Mouse (Mus musculus): ENCODE measurements around the gene Tiam1.

The Tiam1 gene

DNA sequence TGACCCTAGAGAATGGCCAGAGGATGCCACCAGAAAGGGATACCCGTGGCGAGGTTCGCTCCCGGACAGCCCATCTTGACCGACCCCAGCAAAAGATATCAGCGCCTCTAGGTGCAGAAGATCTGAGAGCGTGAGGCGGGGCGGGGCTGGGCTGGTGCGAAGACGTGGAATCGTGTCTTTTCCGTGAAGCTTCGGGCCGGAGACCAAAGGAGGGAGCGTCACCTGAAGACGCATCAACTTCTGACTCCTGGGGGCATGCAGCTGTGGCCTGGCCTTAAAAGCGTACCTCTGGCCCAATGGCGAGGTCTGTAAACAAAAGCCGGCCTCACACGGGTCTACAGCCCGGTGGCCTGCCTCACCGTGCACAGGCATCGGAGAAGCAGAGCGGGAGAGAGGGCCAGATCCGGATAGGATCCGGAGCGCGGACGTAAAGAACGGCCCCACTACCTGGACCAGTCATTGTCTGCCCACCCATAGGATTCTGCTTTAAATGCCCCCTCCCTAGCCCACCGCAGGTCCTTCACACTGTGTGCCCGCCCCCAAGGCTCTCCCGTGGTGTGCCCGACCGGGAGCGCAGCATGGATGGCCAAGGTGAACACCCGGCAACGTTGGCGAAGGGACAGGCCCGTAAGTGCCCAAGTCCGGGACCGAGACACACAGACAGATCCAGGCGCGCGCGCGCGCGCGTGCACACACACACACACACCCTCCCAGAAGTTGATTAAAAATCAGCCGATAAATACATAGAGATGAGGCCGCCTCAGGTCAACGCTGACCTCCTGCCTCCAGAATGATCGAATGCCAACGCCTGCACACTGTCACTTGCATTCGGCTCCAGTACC is 774 bp downstream of the Tiam1 start:
- DNase-seq, result peak; percentile 46

DNA sequence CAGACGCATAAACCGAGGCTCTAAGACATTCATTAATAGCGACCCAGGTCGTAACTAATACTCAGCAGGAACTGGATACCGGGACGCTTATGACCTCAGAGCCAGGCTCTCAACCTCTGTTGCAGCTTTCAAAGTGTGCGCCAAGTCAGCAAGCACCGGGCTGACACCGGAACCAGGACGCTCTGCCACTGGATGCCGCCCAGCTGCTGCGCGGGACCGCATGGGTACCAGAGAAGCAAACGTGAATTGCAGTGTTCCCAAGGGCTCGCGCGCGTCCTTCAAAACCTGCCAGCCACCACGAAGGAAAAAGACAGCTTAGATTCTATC is 1.4 kb downstream of the Tiam1 start:
- peak; percentile 28 for DNase-seq

DNA sequence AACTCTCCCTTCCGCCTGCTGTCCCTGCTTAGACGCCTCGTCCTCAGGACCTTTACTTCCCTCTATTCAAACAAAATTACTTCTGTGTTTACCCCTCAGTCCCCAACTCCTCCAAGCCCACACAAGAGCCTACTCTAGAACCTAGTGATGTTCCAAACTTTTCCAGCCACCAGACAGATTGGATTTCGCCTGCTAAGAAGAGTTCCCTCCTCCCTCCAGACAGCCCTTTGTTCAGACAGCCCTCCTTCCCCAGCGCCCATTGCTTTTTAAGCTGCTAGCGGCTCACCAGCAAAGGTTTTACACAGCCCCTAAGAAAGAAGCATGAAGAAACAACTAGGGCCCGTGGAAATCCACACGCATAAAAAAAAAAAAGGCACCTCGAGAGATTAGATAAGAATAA is 2.0 kb downstream of the Tiam1 start:
- DNase-seq, result no peak

DNA sequence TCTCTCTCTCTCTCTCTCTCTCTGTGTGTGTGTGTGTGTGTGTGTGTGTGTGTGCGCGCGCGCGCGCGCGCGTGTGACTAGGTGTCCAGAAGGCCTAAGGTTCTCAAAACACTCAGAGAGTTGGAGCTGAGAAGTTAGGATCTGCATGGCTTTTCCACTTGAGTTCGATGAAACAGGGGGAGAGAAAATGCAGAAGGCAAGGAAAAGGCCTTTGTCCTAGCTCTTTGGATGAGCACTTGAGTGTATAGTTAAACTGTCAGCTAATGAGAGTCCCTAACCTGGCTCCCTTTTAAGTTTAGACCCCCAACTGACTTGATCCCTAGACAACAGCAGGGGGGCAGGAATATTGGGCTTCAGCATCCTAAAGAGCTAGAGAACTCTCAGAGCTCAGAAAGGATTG is 3.0 kb downstream of the Tiam1 start:
- DNase-seq, result no peak

DNA sequence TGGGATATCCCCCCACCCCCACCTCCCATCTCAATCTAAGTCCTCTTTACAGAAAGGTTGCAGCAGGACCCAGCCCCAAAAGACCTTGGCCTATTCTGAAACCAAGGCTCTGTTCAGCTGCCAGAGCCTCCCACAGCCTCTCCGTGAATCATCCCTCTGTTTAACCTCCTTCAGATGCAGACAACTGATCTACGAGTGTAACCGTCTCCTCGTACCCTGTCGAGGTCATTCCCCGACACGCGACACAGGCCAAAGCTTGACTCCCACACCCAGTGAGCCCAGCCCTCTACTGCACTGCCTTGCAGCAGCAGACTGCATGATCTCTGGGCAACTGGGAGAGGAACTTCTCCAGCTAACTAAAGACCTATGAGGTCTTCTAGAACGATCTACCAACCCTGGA is 3.9 kb downstream of the Tiam1 start:
- no peak for DNase-seq

DNA sequence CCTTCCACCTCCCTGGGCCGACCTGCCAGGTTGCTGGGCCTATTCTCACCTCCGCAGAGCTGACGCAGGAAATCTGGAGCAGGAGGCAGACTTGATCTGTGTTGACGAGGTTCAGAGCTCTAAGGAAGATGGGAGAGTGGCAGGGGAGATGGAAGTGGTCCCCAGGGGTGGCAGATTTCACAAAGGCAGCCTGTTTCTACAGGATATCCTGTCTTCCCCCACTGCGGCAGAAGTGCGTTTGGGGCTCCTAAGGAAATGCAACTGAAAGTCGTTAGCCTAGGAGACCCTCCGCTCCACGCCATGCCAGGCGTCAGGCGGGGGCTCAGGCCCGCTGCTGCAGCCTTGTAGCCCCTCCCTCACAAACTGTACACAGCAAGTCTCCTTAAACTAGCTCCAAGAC is 5.4 kb downstream of the Tiam1 start:
- no peak for DNase-seq

DNA sequence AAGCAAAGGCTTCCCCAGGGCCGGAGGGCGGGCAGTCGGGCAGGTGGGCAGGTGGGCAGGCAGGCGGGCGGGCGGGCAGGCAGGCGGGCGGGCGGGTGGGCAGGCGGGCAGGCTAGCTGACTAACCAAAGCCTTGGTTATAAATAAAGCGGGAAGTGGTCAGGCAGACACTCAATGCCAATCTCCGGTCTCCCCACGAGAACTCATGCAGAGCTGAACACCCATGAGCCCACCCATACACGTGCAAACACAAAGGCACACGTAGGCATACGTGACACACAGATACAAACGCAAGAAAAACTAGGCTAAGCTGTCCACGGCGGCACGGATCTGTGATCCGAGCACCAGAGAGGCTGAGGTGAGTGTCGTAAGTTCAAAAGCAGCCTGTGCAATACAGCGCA is 6.4 kb downstream of the Tiam1 start:
- DNase-seq, result no peak

DNA sequence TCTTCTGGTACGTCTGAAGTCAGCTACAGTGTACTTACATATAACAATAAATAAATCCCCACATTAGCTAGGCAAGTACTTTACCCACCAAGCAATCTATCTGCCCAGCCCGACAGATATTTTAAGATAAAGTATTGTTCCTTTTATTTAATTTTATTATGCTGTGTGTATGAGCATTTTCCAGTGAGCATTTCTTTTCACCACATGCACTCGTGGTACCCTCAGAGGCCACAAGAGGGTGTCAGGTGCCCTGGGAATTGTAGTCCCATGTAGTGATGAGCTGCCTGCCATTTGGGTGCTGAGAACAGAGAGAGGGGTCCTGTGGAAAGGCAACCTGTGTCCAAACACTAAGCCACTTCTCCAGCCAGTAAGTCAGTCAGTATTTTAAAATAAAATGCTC is 8.0 kb downstream of the Tiam1 start:
- DNase-seq, result no peak

DNA sequence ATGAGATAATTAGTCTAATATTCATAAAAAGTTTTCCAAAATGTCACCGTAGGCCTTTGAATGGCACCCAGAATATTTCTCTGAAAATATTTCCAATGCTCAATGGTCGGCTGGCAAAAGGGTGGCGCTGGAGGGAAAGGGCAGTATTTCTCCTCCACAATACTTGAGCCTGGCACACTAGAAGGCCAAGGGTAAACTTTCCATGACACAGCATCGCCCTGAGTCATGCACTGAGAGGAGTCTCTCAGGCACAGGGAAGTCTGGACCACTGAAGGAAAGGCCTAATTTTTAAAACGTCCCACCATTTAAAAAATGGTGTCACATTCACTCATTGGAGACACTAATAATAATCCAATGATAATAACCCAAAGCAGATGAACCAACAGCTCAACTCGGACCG is 9.2 kb downstream of the Tiam1 start:
- DNase-seq, result no peak

DNA sequence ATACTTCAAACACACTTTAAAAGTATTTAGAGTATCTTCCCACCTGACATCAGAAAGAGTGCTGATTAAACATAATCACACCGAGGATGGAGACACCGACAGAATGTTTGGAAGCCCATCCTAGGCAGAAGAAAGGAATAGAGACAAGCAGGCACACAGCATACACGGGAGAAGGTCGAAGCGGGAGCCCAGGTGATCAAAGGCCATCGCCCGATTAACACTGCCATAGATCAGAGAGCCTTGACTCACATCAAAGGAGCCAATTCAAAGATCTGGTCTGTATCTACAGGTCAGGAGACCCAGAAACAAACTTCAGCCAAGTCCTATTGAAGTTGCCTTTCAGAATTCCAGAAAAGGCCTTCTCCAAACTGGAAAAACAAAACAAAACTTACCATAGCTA is 10.8 kb downstream of the Tiam1 start:
- DNase-seq, result no peak

DNA sequence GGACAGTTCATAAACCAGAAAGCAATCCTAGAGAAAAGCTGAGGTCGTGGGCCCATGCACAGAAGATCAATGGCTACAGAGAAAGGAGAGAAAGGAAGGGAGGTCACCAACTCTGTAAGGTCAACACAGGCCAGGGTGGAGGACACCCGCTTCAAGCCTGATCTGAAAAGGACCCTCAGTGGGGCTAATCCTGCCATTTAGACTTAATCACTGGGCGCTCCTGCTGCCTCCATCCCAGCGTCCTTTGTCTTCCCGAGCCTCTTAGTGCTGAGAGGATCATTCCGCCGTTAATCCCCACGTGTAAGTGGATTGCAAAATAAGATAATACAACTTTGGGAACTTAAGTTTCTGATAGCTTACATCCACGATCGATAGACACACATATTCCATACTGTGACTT is 11.2 kb downstream of the Tiam1 start:
- no peak for DNase-seq

DNA sequence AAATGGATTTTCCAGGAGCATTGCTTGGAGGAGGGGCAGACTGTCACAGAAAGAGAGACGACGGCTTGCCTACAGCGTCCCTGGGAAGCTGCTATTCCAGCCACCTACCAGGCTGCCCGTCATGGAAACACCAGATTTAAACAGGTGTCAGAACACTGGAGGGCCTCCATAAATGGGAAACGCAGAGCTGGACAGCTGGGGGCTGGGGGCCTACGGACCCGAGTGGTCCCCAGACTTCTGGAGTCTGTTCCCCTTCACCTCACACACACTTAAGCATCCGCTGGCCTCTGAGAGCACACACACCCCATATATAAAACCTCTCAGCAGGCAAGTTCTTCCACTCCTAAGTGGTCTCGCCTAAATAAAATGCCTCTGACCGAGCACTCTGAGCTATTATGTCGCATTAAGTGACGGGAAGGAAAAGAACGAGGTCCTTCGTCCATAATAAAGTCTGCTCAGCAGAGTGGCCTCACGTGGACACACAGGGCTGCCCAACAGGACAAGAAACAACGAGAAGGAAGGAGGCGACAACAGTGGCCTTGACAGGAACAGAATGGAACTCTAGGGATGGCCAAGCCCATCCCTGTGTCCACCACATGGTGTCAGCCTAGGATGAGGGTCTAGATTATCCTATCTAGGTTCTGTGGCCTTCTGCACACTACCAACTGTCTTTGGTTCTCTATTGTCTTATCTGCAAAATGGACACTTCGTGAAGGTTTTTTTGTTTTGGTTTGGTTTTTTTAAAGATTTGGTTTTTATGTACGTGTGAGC is 14.6 kb downstream of the Tiam1 start:
- DNase-seq, result no peak

DNA sequence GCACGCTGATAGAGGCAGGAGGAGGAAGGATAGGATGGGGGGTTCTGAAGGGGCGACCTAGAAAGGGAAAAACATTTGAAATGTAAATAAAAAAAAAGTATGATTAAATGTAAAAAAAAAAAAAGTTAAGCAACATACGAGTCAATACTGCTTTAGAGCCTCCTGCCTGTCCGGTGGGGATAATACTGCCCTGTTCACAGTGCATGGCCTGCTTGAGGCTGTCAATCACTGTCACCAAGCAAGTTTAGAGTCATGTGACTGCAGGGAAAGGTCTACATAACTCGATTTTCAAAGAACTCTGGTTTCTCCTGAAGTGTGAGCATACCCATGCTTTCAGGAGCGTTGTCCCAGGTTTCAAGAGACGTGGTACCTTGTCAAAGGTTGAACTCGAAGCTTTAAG is 15.2 kb downstream of the Tiam1 start:
- no peak for DNase-seq

DNA sequence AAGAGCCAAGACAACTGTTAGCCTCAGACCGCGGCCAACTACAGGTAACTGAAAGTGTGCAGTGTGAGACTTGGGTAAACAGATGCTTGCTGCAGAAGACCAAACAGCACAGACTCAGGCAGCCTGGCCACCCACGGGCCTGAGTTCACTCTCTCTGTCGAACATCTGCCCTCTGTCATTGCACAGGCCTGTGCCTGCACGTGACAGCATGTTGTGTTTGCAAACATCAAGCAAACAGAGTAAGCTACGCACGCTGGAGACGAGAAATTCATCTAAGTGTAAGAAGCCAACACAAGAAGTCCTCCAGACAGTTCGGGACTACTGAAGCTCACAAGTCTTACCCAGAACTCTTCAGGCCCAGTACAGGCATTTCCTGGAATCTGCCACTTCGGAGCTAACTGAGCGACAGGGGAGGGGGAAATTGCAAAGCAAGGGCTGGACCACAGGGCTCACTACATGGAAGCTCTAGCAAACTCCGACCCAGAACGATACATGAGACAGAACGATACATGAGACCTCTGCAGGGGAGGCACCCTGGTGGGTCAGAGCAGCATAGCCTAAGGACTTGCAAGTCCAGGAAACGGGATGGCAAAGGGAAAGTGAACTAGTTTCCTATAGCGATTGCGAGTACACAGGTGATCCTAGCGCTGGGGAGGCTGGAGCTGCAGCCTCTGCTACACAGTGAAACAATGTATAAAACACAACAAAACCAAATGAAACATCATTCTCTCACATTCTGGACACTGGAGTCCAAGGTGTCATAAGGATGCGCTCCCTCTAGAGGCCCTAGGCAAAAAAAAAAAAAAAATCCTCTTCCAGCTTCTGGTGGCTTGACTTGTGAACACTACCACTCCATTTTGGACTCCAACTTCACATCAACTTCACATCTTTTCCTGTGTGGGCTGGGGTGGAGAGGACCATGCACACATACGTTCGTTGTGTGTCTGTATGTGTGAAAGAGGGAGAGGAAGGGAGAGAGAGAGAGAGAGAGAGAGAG is 18.0 kb downstream of the Tiam1 start:
- no peak for DNase-seq

DNA sequence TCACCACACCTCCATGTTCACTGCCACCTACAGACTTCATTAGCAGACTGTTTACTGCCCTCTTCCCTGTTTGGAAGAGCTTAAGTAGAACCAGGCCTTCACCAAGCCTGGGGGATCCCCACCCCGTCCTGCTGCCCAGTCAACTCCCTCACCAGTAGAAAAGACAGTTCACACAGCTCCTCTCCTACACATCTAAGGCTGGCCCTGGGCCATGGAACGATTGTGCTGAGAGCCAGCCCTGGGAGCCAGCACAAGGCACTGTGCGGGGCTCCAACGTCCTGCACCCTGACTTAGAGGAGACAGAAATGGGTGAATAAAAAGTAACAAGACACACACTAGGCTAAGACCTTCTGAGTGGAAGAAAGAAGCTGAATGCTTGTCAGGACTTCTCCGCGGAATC is 20.5 kb downstream of the Tiam1 start:
- DNase-seq, result no peak

DNA sequence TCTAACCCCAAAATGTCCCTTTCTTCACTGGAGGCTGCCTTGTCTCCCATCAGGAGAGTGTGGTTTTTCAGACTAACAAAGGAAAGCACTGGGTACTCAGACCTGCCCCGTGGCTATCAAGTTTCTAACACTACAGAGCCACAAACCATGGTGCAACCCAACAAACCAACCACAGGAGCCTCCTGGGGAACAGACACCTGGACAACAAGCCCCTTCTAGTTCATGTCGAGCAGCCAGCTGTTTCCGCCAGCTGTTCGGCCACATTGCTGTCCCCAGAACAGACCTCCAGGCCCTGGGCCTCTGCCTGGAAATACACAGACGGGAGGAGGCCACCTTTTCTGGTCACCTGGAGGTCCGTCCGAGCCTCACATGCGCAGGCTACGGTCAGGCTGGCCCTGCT is 21.1 kb downstream of the Tiam1 start:
- no peak for DNase-seq

DNA sequence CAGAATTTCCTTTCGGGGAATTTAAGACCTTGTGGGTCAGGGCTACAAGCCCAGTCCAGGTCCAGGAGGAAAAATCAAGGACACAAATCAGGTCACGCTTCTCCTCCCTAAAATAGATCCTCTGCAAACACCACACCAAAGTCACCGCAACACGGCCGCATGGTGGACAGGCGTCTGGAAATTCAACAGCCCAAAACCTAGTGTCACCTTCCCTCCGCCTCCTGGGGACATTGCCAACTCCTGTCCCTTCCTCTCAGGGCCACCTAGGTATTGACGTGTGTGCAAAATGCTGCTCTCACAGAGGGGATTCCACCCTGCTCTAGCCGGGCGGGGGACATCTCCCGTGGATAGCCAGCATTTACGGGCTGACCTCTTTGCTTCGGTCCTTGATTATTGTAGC is 21.8 kb downstream of the Tiam1 start:
- no peak for DNase-seq

DNA sequence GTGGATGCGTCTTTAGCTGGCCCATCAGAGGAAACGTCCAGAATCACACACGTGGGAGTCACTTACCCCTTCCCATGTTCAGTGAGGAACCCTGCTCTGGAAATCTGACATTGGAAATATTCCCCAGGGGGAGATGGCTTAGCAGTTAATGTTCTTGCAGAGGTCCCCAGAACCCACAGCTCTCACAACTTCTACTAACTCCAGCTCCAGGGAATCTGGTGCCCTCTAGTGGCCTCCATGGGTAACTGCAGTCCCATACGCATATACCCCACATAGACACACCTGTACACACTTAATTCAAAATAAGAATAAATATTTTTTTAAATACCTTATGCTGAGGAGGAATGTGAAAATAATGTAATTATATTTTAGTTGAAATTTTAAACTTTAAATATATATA is 23.6 kb downstream of the Tiam1 start:
- DNase-seq, result no peak

DNA sequence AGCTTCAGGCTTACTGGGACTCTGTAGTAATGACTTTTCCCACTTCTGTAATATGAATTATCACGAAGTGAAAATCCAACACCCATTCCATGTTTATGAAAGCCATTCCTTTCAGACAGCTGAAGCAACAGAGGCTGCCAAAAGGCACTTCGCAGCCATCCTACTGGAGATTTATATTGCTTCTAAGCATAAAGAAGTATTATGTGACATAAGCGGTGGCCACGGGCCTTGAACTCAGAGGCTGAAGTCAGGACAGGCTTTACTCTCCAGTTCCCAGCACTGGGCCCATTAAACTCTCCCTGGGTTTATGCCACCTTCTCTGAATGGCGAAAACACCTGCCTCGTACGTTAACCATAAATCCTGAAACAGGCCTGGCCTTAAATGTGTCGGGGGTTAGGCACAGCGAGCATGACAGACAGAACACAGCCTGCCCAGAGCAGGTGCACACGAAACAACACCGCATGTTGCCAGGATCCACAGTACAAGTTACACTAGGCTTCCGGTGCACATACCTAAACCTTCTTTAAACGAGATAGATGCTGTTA is 26.9 kb downstream of the Tiam1 start:
- DNase-seq, result no peak

DNA sequence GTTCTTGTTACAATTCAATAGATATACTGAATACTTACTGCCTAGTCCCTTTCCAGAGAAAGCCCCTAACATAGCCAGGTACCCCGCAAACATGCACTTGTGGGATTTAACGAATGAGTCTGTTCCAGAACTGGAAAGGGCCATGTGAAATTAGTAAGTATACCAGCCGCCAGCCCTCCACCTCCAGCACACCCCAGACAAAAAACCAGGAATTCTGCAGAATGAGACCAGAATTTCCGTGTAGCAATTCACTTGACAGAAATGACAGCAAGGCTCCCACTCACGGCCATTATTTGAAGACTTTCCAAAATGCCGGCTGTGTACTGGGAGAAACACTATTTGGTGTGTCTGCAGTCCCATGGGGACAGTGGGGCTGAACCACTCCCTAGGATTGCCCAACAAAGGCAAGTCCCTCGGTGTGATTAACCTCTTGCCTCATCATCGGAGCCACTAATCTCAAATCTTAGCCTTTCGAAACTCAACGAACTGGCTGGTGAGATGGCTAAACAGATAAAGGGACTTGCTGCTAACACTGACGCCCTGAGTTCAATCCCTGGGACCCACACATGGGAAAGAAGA is 30.9 kb downstream of the Tiam1 start:
- no peak for DNase-seq

DNA sequence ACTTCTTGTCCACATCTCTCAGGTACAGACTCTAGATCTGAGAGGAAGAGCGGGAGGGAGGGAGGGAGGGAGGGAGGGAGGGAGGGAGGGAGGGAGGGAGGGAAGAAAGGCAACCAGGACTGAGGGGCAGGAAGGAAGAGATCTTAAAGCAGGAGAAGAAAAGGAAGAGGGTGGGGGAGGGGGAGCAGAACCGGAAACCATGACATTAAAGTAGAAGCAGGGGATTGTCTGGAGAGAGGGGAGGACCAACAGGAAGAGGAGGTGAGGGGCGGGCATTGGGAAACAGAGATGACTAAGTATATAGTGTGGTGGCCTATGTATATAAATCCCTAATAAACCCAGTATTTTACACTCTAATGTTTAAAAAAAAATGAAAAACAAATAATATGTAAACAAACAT is 34.1 kb downstream of the Tiam1 start:
- no peak for DNase-seq

DNA sequence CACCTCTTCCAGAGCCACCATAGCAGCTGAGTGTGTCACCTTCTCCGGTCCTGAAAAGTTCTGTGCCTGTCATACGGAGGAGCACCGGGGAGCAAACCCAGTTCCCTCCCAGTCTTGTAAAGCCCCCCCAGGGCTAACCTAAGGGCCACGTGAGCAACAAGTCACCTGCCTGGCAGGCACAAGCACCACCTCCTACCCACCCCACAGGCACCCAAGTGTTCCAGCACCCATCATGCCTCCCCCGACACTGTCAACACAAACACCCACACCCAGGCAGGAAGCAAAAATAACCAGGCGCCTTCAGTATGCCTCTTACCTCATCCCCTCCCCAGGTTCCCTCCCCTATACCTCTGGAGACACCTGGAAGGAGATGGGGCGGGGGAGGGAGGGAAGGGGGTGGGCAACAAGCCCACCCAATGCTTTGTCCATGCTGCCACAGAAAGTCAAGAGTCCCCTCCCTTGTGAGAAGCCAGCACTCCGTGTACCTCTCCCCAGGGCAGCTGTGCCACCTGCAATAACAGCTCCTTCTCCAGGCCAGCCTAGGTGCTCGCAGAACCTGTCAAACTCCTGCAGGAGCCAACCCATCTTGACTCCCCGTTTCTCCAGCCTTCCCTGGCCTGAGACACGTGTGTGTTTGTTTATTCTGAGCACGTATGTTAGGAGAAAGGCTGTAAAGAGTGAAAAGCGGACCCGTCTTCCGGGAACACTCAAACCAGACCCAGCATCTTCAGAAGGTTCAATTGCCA is 38.7 kb downstream of the Tiam1 start:
- peak; percentile 17 for DNase-seq

Data from kidney, adult 18-20 months (tissue).